Mouse (Mus musculus) ES-E14 (cell line): Measurements from ENCODE around the gene Mcpt9. TPM values are rescaled to one million over a fixed set of nuclear protein-coding genes. Genes with fewer than 3 reads are reported as not detected.
"Not testable (repeated sequence)": the region's sequence is repeated elsewhere in the genome, so short reads cannot be mapped to it uniquely, and the experiment has no call there.

ENCODE experiments used
- DNase-seq: peaks from one replicate; pipeline ENCODE4 v3.0.0-alpha.2; 2013; ENCODE audit warnings: low read depth, low spot score
- H3K27ac ChIP-seq: 2 replicates; pipeline ENCODE4 v1.5.1; 2012; ENCODE audit warnings: low read depth, mild to moderate bottlenecking, low read length, moderate library complexity, mixed read lengths; ENCODE audit not compliant: poor library complexity, insufficient read depth, severe bottlenecking
- H3K36me3 ChIP-seq: 2 replicates; pipeline ENCODE4 v1.6.1; 2012; ENCODE audit warnings: mild to moderate bottlenecking, low read length, moderate library complexity, mixed read lengths; ENCODE audit not compliant: control insufficient read depth, poor library complexity, insufficient read depth, severe bottlenecking
- H3K4me1 ChIP-seq, 2 experiments: fragments of 150-350 bp in 1 of 2; sonication (generic) in 1 of 2; 2 replicates each; pipeline ENCODE4 v1.6.1; 2012; ENCODE audit warnings: low read length in 2 of 2, mild to moderate bottlenecking in 1 of 2, mixed read lengths in 1 of 2; ENCODE audit not compliant: control insufficient read depth in 2 of 2, insufficient read depth in 2 of 2, poor library complexity in 1 of 2
- H3K4me3 ChIP-seq, 2 experiments: fragments of 150-350 bp in 1 of 2; sonication (generic) in 1 of 2; 2 replicates each; pipeline ENCODE4 v1.5.1; 2012; ENCODE audit warnings: low read length in 2 of 2, low read depth in 1 of 2, mild to moderate bottlenecking in 1 of 2, mixed read lengths in 1 of 2; ENCODE audit not compliant: insufficient read depth in 1 of 2, poor library complexity in 1 of 2, severe bottlenecking in 1 of 2
- H3K9ac ChIP-seq: 2 replicates; pipeline ENCODE4 v1.6.1; 2012; ENCODE audit warnings: low read depth, mild to moderate bottlenecking, low read length, mixed read lengths; ENCODE audit not compliant: poor library complexity, insufficient read depth, severe bottlenecking
- H3K9me3 ChIP-seq: fragments of 150-350 bp; sonication (generic); 2 replicates; pipeline ENCODE4 v1.6.1; 2012; ENCODE audit warnings: low read depth, mild to moderate bottlenecking, low read length; ENCODE audit not compliant: control insufficient read depth, insufficient read depth
- CHD2 ChIP-seq: IDR thresholded peaks from 2 replicates; pipeline ENCODE4 v1.6.1; 2014; ENCODE audit warnings: mild to moderate bottlenecking, low read depth, low read length, inconsistent platforms
- HCFC1 ChIP-seq: IDR thresholded peaks from 2 replicates; pipeline ENCODE4 v1.6.1; 2012; ENCODE audit warnings: low read length, inconsistent platforms, borderline replicate concordance; ENCODE audit not compliant: insufficient read depth
- MAFK ChIP-seq: IDR thresholded peaks from 2 replicates; pipeline ENCODE4 v1.6.1; 2014; ENCODE audit warnings: mild to moderate bottlenecking, low read depth, low read length, inconsistent platforms; ENCODE audit not compliant: insufficient read depth
- ZC3H11A ChIP-seq: IDR thresholded peaks from 2 replicates; pipeline ENCODE4 v1.6.1; 2012; ENCODE audit warnings: low read depth, mild to moderate bottlenecking, inconsistent platforms, low read length, borderline replicate concordance
- ZNF384 ChIP-seq: IDR thresholded peaks from 2 replicates; pipeline ENCODE4 v1.6.1; 2012; ENCODE audit warnings: low read depth, low read length, inconsistent platforms
- in situ Hi-C, 2 experiments: fragments of 600-800 bp; cut with MboI; formaldehyde crosslinking; loops; one replicate each; pipeline ENCODE4 v1.15.1; 2025; ENCODE audit warnings: low sequenced_read_pairs in 2 of 2, inconsistent platforms in 1 of 2; ENCODE audit not compliant: unreplicated experiment in 2 of 2
- total RNA-seq: library from RNA; depleted of rRNA; stranded (reverse); fragments of 300-350 nt; gene quantifications from 2 replicates; pipeline ENCODE4 v1.2.3, GENCODE M21; 2012

The Mcpt9 gene
- total RNA-seq, 1 experiment: not detected

GRCm38 (mm10) chr14:56034433-56034832, 4.1 kb upstream of the Mcpt9 start:
- in situ Hi-C loops: no loop called here
- no peak for TF ChIP-seq CHD2
- no peak for TF ChIP-seq MAFK
- TF ChIP-seq ZC3H11A: no peak
- no peak for TF ChIP-seq HCFC1
- TF ChIP-seq ZNF384: no peak
- Histone ChIP-seq H3K27ac (no peak overlapping the region), H3K9ac (no peak overlapping the region), H3K9me3 (no peaks in the 10 kb centered on the region), H3K4me3 (no peak overlapping the region), H3K4me1 (no peaks in the 10 kb centered on the region), H3K36me3 (no peaks in the 10 kb centered on the region)
- no peak for DNase-seq

GRCm38 (mm10) chr14:56021305-56021704, 9.0 kb downstream of the Mcpt9 start:
- H3K4me3 ChIP-seq, H3K27ac ChIP-seq, DNase-seq, H3K9me3 ChIP-seq, in situ Hi-C loops, H3K9ac ChIP-seq, H3K4me1 ChIP-seq, H3K36me3 ChIP-seq: not testable (repeated sequence)

- TF ChIP-seq ZC3H11A: no peak
- TF ChIP-seq MAFK: no peak
- no peak for TF ChIP-seq ZNF384
- no peak for TF ChIP-seq HCFC1
- no peak for TF ChIP-seq CHD2
- H3K4me3 ChIP-seq: no peak overlapping the region
- no peak for DNase-seq
- no peak overlapping the region for H3K9ac ChIP-seq
- in situ Hi-C loops: no loop called here
- no peaks in the 10 kb centered on the region for H3K9me3 ChIP-seq
- no peaks in the 10 kb centered on the region for H3K36me3 ChIP-seq
- no peaks in the 10 kb centered on the region for H3K4me1 ChIP-seq
- no peak overlapping the region for H3K27ac ChIP-seq
Measured at GRCm38 (mm10) chr14:56019446-56019845, 10.8 kb downstream of the Mcpt9 start.

- H3K4me3 ChIP-seq, in situ Hi-C loops, H3K36me3 ChIP-seq, H3K4me1 ChIP-seq, H3K9me3 ChIP-seq, H3K9ac ChIP-seq, H3K27ac ChIP-seq, DNase-seq: not testable (repeated sequence)
Measured at GRCm38 (mm10) chr14:56017671-56018070, 12.6 kb downstream of the Mcpt9 start, which contains the start of gene Mcpt1. Gene Mcpt1, plus strand, starts transcription at chr14:56017971.

- no peak overlapping the region for H3K27ac ChIP-seq
- H3K9ac ChIP-seq: no peak overlapping the region
- TF ChIP-seq CHD2 (no peak), ZNF384 (no peak), MAFK (no peak), HCFC1 (no peak), ZC3H11A (no peak)
- H3K9me3 ChIP-seq: no peaks in the 10 kb centered on the region
- no peaks in the 10 kb centered on the region for H3K4me1 ChIP-seq
- in situ Hi-C loops: no loop called here
- no peaks in the 10 kb centered on the region for H3K36me3 ChIP-seq
- DNase-seq: no peak
- H3K4me3 ChIP-seq: no peak overlapping the region
Measured at GRCm38 (mm10) chr14:56013924-56014323, 16.4 kb downstream of the Mcpt9 start.
